Mouse (Mus musculus): ENCODE results near the gene Adra1b.

DNA sequence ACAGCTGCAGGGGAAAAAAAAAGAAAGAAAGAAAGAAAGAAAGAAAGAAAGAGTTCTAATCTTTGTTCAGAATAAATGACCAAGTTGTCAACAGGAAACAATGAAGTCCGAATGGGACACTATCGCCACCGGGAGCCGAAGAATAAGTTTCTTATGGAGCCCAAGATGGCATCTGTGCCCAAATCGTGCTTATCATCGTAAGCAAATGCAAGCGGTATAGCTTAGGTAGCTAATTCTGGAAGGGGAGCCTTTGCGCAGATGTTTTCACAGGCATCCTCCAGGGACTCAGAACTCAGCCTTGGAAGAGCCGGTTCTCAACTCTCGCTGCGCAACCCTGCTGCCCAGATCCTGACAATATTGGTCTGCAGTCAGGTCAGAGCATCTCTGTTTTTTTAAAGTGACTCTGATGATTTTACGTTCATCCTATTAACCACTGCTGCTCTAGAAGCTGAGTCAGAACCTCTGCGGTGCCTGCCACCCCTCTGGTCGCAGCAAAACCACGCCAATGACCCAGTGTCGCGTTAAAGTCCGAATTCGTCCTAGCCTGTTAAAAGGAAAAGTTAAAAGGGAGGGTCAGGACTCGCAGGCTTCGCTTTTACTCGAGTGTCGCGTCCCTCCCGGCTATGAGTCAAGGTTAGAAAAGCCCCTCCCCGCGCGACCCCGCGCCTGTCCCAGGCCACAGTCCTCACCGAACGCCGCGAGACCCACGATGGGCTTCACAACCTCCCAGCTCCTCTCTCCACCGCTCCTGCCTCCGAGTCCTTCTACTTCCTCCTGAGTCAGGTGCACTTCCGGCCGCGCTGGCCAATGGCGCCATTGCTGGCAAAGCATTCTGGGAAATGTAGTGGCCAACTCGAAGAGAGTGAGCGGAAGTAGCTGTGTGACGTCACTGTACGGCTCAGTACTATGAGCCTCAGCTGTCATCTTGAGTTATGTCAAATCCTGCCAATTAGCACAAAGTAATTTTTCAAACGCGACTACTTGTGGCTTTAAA is 153.5 kb downstream of the Adra1b start, which contains the start of gene Ttc1:
- peak; percentile 91 for TF ChIP-seq POLR2A (IDR thresholded peaks at IDR 0.05; ENCODE audit: low read depth, low read length)
- TF ChIP-seq CTCF (IDR thresholded peaks at IDR 0.05; ENCODE audit: extremely low read depth, insufficient read depth, insufficient read length, insufficient replicate concordance): no peak
